Mouse (Mus musculus) inflammation-experienced regulatory T-cells, adult 6 months (primary cell): Measurements from ENCODE around the gene Nup160. TPM values are rescaled to one million over a fixed set of nuclear protein-coding genes. Genes with fewer than 3 reads are reported as not detected.

Source experiments
- ATAC-seq: one replicate; pipeline ENCODE4 v1.8.0; 2017
- polyA plus RNA-seq, 3 experiments: library from polyadenylated mRNA; unstranded; fragments of 100-300 nt; shearing (Covaris generic); gene quantifications; one replicate each; pipeline ENCODE4 v1.2.1; 2017

The Nup160 gene
- 10 to 100 TPM; 26.4 to 31.6 (median 30.5) TPM for polyA plus RNA-seq

DNA sequence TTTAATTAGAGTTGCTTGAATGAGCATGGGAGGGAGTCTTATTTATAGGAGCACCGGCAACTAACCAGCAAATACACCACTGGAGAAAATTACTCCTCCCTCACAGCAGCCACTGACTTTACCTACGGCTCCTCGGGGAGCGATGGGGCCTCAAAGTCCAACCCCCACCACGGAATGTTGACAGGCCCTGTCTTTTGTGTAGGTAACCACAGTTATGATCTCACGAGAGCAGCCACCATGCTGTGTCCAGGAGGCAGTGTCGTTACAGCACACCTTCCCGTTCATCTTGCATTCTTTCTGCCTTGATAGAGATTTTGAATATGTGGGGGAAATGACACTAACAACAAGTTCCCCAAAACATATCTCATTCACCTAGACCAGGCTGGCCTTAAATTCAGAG, at the start of gene Nup160:
Gene Nup160, plus strand, starts transcription at position 209 of the 400 bp plus-strand sequence.
- no peak for ATAC-seq

GRCm38 (mm10) chr2:90628261-90628660, 48.8 kb upstream of the Nup160 start:
- ATAC-seq = no peak

DNA sequence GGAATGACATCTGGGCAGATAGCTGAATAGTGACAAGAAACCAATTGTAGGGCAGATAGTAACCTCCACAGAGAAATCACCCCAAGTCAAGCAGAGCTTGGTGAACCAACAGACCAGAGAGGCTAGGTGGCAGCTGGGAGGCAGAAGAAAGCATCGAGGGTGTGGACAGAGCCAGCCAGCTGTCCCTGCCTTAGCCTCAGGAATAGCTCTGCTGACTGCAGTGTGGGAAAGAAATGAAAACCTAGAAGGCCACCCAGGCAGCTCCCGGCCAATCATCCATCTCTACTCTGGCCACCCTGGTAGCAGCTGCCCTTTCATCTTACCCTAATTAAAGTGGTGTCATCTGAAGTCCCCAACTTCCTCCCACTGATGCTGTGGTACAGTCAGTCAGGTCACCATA, 47.5 kb upstream of the Nup160 start:
- no peak for ATAC-seq

DNA sequence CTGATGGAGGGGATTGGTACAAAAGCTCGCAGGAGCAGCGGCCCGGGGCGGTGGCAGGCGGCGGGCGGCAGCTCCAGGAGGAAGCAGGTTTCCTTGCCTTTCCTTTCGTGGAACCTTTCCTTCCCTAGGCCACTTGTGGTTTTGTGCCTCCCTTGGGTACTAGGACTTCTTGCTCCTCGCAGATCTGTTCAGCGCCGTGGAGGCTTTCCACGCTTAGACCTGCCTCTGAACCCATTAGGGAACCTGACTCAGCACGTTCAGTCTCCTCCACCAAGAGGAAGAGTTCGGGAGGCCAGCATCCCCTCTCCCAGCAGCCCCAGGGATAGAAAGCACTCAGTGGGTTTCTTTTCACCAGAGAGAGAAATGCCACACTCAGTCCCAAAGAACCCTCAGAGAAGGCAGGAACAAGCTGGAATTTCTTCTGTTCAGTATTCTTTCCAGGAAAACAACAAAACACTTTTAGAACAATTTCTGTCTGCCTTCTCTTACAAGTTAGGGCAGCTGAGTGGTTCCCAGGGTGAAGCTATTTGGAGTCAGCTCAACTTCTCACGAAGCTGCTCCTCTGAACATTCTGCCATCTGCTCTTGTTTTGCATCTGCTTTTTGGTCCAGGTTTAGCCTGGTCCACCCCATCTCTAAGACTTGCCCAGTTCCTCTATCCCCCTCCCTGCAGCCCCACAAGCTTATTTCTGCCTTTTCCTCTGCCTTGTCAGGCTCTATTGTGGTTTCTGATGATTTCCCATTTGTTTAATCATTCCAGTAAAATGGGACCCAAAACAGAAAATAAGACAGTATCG, 44.9 kb upstream of the Nup160 start:
- ATAC-seq = no peak

- no peak for ATAC-seq
Observed at GRCm38 (mm10) chr2:90634671-90635070, 42.3 kb upstream of the Nup160 start.

DNA sequence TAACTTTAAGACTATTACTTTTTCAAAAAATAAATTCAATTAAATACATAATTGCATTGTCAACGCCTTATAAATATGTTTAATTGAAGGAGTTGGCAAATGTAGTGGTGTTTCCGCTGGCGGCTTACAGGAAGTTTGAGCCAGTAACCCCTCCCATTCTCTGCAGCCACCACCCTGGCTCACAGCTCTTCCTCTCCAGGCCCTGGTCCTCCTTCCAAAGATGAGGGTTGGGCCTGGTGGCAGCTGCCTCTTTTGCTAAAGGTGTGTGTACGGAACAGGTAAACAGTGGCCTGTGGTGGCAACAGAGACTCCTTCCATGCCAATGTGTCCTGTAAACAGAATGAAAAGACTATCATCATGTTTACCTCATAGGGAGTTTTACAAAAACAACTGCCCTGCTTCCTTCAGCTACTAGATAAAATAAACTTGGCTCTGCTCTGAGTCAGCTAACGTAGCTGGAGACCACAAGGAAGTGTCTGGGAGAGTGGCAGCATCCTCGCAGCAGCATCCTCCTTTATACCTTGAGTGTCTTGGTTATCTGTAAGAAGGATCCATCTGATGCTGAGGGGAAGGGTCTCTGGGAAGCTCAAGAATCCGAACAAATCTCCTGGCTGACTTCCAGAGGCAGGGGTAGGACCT, 41.8 kb upstream of the Nup160 start:
- ATAC-seq = peak; percentile 75

DNA sequence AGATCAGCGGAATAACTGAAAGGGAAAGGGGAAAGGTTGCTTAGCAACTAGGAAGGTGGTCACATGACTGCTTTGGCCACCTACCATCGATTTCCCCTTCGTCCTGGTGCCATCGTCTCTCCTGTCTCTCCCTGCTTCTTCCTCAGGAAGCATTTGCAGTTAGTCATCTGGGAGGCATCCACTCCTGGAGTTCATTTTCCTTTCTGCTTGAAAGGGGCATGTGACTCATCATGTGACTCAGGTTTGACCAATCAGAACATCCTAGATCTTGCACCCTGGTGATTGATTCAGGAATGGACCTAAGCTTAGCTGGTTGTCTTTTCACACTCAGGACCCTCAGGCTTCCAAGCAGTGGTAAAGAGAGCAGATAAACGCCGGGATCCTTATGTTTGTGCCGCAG, 40.2 kb upstream of the Nup160 start:
- no peak for ATAC-seq

GRCm38 (mm10) chr2:90638986-90639746, 37.8 kb upstream of the Nup160 start:
- no peak for ATAC-seq

DNA sequence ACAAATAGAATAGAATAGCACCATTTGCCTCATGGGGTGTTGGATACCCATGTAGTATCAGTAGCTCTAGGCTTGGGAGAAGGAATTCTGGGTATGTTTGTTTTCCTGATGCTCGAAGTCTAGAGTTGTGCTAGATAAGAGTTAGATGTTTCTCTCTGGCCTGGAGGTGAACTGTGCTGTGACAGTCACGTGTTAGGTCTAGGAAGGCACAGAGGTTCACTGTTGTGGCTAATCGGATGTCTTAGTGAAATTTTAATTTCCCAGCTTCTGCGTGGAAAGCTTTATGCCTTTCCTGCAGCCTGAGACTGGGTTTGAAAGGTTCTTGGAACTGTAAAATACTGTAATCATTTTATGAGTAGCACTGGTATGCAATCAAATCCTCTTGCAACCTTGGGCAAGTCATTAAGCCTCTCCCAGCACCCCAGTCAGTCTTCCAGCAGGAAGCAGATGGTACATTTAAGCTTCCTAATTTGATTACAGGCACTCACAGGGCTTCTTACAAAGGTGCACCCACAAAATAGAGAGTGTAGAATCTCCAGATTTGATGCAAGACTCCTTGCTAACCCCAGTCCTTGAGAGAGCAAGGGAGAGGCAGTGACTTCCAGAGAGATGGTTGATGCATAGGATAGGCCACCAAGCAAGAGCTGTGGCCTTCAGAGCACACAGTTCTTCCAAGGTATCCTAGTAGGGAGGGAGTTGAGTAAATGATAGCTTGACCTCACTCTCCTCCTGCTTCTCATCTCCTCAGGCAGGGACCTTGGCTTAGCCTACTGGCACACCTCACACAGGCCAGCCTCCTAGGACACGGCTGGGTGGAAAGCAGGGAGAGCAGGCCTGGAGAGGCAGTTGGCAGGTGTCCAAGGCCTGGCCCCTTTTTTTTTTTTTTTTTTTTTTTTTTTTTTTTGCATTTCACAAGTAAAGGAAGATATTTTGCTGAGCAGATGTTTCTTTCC, 37.0 kb upstream of the Nup160 start:
- ATAC-seq = no peak

DNA sequence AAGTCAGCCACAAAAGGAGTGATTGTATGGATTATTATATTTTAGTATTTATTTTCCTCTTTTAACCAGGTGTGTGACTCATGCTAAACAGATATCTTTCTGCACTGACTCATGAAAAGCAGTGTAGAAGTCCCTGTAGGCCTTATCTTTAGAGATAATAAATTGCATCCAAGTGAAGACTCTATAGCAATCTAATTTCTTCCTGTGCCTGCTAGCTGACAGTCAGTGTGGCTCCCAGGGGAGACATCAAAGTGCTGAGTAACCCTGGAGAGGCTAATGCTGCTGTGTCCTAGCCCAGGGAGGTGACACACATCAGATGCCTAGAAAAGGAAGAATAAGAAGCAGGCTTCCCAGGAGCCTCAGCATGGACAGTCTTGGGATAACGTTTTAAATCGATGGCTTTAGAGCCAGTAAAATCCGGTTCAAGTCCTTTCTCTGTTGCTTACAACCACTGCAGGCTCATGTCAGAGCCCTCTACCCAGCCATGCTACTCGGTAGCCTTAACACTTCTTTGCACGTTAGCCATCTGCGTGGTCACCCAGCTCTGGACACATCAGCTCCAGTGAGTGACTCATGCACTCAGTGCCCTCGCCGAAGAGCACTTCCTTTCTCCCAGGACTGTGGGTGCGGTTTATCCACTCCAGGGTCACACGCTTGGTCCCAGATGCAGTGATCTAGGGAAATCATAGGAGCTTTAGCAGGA, 35.9 kb upstream of the Nup160 start:
- ATAC-seq = no peak

GRCm38 (mm10) chr2:90641710-90642039, 35.3 kb upstream of the Nup160 start:
- ATAC-seq = no peak

- ATAC-seq = no peak
Observed at GRCm38 (mm10) chr2:90647084-90647483, 29.9 kb upstream of the Nup160 start.

DNA sequence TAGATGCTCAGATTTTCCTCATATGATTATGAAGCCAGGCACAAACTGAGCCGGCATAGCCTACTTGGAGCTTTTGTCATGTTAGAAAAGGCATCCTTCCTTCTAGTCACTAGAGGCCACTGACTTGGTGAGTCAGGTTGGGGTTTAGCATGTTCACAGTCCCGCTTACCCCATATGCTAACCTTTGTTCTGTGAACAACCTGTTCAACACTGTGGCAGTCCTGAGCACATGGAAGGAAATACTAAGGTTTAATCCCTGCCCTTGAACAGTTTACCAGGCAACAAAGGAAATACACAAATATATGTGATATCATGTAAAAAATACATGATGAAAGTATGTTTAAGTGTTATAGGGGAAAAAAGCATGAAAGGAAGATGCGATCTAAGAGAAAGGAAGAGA, 27.6 kb upstream of the Nup160 start:
- ATAC-seq = no peak

DNA sequence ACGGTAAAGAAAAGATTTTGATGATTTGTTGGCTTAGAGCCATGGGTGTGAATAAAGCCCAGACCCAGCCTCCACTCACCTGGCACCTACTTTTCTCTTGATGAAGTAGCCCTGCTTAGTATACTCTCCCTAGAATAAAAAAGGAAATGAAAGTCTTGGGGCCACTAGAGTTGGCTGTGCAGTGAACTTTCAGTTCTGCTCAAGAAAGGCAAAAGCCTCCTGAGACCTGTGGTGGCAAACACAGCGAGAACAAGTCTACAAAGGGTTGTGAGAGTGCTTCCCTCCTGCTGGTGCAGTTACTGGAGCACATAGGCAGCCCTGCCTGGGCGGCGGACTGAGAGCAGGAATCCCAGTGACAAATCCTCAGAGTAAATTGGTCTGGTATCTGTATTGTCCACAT, 27.1 kb upstream of the Nup160 start:
- no peak for ATAC-seq

- ATAC-seq = peak; percentile 31
Observed at GRCm38 (mm10) chr2:90652101-90652500, 24.9 kb upstream of the Nup160 start.

- peak; percentile 76 for ATAC-seq
Observed at GRCm38 (mm10) chr2:90652993-90653392, 24.0 kb upstream of the Nup160 start.

- no peak for ATAC-seq
Observed at GRCm38 (mm10) chr2:90655449-90655848, 21.6 kb upstream of the Nup160 start.

GRCm38 (mm10) chr2:90658613-90659012, 18.4 kb upstream of the Nup160 start:
- no peak for ATAC-seq

- no peak for ATAC-seq
Observed at GRCm38 (mm10) chr2:90659016-90659415, 18.0 kb upstream of the Nup160 start.

GRCm38 (mm10) chr2:90659639-90660038, 17.4 kb upstream of the Nup160 start:
- ATAC-seq = no peak

- ATAC-seq = no peak
Observed at GRCm38 (mm10) chr2:90660947-90661346, 16.1 kb upstream of the Nup160 start.

- no peak for ATAC-seq
Observed at GRCm38 (mm10) chr2:90661426-90661825, 15.6 kb upstream of the Nup160 start.
